Mouse (Mus musculus) heart, adult 11 months (tissue): Measurements from ENCODE around the gene Eif5a.

Experiments
- DNase-seq: peaks from one replicate; pipeline ENCODE4 v3.0.0; 2022

Eif5a gene

DNA sequence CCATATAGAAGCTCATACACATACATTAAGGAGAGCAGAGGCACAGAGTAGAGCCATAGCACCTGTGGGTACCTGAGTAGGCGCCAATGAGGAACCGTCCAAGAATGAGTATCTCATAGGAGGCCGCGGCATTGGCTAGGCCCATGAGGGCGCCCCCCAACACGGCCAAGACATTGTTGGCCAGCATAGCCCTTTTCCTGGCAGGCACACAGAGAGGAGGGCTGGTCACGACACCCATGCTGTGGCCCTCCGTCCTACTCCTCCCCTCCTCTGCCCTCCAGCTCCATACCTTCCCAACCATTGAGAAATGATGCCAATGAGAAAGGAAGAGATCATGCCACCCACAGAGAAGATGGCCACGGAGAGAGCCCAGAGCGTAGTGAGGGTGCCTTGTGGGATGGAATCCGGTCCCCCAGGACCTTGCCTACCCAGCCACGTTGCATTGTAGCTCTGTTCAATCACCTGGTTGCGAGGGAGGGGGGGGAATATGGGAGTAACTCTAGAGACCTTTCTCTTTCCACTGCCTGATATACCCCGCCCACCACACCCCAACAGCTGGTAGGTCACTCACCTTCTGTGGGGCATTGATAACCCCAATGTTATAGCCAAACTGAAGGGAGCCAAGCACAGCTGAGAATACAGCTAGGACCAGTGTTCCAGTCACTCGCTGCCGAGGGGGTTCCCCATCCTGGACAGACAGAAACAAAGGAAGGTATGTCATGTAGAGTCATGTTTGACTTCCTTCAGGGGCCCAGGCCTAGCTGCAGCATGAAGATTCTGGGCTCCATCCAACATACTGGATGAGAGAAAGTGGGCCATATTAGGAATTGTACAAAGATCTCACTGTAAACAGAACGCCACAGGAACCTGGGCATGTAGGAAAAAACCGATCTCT, 24.5 kb upstream of the Eif5a start:
- DNase-seq = peak; percentile 93

DNA sequence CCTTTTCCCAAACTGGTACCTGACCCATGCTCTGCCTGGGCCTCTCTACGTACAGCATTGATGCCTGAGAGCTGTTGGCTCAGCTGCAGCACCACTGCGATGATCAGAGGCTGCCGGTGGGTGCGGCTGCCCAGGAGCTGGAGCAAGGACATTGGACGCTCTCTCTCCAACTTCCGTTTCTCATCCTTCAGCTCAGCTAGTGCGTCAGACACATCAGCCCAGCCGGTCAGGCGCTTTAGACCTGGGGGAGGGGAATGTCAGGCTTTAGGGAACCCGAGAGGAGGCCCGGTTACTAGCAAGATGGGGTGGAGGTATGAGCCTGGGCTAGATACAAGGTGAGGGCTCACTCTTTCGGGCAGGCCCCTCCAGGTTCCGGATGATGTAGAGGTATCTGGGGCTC, 23.5 kb upstream of the Eif5a start:
- no peak for DNase-seq

DNA sequence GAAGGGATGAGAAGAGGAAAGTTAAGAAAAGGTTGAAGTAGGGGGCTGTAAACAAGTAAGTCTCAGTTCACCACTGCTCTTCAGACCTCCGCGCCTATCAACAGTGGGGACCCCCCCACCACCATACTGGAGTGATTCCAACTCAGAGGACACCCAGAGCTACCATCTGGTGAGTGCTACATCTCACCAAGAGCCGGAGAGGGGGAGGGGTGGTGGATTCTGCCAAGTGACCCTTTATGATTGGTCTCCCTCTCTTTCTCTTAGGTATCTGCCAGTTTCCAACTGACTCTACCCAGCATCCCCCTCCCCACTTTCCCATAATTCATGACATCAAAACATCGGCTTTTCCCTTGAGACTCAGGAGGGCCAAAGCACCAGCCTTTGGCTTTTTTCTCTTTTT, 19.2 kb upstream of the Eif5a start:
- DNase-seq = peak; percentile 90

DNA sequence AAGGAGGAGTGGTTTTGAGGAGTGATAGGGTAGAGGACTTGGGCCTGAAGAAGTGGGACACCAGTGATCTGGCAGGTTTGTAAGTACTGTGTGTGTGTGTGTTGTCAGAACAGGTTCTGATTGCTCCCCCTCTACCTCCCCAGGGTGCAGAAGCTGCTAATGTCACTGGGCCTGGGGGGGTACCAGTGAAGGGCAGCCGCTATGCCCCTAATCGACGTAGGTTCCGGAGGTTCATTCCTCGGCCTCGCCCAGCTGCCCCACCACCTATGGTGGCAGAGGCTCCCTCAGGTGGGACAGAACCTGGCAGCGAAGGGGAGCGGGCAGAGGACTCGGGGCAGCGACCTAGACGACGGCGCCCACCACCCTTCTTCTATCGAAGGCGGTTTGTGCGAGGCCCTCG, 18.0 kb upstream of the Eif5a start:
- peak; percentile 91 for DNase-seq

DNA sequence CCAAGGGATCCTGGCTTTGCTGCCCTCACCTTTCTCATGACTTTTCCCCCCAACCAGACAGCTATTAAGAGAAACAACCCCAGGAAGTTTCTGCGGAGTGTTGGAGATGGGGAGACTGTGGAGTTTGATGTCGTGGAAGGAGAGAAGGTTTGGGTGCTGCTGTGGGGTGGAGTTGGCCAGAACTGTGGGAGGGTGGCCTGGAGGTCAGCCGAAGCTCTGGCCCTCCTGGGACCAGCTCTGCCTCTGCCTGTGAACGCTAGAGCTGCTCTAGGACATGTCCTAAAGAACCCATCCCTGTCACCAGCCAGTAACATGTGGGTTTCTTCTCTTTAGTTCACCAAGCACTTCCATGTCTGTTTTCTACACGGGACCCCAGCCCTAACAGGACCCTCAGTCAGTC, 17.4 kb upstream of the Eif5a start:
- DNase-seq = peak; percentile 94

DNA sequence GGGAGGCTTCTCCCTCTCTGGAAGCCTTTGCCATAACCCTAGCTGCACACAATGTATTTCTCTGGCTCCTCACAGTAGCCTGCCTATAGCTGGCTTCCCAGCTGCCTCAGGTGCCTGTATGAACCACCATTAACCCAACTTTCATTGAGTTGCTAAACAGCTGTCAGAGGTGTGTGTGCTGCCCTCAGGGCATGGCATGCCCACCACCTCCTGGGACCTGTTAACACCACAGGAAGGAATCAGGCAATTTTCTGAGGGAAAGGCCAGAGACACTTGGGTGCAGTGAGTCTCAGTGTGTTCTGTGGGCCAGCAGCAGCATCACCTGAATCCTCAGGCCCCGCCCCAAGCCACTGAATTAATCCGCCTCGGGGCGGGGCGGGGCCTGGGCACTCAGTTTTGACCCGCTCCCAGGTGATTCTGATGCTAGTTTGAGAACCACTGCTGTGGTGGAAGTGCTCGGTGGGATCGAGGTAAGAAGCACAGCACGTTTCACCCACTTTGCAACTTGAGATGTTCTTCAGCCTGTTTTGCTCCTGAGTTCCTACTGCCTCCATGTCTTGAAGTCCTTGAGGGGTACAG, 16.7 kb upstream of the Eif5a start:
- peak; percentile 92 for DNase-seq

DNA sequence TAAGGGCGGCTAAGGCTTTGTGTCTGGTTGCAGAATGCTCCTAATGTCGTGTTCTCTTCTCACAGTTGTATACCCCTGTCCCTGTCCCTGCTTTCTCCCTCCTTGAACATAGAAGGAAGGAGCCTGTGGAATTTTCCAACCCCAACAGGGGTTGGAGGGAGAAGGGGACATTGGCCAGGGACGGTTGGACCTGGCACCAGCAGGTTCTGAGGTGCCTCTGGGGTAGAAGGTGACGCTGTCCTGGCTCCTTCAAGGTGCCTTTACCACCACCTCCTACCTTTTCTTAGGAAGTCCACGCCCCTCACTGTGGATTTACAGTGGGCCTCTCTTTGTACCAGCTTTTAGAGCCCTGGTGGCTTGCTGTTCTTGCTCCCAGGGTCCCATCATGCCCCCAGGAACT, 16.1 kb upstream of the Eif5a start:
- no peak for DNase-seq

DNA sequence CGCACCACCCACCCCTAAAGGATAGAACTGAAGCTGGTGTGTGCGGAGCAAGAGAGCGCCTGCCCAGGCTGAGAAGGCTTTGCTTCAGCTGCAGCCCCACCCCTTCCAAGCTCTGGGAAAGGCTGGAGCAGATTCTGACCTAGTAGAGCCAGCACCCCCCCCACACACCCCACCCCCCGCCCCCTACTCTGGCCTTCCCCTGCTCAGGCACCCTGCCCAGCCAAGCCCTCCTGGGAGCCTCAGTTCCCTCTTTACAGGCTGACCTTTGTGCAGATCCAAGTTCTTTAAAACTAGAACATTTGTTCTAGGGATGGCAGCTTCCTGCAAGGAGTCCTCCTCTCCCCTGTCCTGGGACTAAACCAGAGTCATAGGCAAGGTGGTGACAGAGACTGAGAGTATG, 15.6 kb upstream of the Eif5a start:
- DNase-seq = peak; percentile 97

DNA sequence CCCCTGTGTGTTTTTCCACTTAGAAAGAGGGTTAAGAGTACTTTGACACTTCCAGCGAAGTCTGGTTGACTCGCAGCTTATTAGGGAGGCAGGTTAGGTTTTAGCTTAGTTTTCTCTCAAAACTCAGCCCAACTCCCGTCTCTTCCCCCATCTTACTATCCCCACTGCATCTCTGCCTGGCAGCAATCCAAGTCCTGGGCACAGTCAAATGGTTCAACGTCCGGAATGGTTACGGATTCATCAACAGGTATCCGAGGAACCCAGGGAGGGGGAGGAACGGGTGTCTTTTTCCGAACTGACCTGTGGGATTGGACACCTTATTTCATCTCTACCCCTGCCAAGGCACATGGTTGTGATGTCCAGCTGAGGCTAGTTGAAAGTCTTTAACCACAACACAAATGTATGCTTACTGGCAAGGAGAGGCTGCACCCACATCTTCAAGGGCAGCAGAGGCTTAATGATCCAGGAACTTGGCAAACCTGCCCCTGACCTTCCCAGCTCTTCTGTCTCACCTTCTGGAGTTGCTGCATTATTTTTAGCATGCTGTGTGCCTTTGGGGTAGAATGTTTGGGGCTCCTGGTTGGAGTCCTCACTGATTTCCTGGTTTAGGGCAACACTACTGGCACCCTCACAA, 15.1 kb upstream of the Eif5a start:
- peak; percentile 93 for DNase-seq

DNA sequence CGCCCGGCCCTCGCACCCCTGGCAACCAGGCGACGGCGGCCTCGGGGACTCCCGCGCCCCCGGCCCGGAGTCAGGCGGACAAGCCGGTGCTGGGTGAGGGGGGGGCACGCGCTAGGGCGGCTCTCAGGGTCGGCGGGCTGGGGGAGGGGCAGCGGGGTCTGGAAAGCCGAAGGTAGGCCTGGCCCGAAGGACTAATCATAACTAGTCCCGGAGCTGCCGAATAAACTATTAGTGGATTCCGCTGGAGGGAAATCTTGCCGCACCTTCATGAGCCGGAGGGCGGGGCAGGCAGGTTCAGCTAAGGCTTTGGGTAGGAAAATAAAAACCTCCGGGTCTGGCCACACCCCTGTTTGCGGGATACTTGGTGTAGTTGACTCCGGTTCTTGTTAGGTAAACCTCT, 14.4 kb upstream of the Eif5a start:
- no peak for DNase-seq

DNA sequence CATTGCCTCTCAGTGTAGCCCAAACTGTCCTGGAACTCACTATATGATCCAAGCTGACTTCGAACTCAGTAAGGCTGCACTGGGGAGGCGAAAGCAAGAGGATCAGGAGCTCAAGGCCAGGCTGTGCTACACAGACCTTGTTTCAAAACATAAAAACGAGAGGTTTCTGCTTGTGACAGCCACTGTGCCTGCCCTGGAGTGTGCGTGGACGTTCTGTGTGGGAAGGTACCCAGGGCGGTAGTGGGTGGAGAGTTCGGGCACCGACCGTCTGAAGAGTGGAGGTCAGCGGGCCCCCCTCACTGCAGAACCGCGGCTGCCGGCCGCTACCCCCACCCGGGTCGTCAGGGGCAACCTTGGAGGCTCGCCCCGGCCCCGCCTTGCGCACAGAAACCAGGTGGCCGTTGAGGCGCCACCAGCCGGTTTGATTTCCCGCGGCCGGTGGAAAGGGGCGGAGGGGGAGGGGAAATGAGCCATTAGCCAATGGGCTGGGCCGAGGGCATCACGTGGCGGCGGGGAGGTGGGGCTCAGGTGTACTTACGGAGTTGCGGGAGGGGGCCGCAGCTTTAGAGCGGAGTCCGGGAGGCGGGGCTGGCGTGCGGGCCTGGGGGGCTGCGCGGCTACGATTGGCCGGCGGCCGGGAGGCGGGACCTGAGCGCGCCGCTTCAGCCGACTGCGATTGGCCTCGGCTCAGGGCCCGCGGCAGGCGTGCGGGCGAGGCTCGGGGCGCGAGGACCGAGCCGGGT, 13.6 kb upstream of the Eif5a start, which contains the start of gene Ybx2:
TSS of gene Ybx2 (plus strand) at position 660 of the 743 bp plus-strand sequence.
- peak; percentile 99 for DNase-seq

DNA sequence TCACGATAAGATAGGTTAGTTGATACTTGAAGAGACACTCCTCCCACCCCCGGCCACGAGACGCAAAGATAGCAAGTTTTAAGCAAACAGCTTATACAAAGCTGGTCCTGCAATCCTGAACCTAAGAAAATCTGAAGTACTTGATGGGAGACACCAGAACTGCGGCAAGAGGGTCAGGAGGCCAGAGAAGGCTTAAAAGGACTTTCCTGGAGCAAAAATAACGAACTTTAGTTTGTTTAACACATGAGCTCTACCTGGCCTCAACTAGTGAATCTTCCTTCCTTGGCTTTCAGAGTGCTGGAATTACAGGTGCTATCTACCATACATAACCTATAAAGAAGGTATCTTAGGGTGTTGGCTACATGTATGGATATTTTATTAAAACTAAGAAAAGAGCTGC, 12.9 kb upstream of the Eif5a start:
- no peak for DNase-seq

DNA sequence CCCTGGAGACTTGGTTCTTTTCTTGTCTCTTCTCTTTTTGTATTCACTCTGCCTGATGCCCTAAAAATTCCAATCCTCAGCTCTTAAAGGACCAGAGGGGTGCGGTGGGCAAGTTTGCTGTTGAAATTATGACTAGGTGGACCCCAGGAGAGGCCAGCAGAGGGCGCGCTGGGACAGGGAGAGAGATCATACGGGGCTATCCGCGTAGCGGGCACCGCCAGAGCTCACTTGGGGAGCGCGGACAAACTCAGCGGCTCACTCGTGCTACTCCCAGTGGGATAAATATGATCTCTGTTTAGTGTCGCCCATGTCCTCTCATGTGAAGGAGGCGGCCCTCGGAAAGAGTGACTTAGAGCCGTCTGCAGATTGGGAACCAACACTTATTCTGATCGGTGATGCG, 12.4 kb upstream of the Eif5a start:
- peak; percentile 98 for DNase-seq

DNA sequence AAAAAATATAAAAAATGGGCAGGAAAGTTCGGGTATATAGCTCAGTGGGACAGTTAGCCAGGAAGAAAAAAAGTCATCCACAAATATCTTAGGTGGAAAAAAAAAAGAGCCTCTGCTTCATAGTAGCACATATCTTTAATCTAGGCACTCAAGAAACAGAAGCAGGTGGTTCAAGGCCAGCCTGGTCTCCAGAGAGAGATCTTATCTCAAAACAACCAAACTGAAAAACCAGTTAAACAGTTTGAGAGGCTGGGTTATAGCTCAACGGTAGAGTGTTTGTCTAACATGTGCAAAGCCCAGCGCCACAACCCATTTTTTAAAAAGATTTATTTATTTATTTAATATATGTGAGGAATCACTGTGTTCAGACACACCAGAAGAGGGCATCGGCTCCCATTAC, 11.3 kb upstream of the Eif5a start:
- no peak for DNase-seq

DNA sequence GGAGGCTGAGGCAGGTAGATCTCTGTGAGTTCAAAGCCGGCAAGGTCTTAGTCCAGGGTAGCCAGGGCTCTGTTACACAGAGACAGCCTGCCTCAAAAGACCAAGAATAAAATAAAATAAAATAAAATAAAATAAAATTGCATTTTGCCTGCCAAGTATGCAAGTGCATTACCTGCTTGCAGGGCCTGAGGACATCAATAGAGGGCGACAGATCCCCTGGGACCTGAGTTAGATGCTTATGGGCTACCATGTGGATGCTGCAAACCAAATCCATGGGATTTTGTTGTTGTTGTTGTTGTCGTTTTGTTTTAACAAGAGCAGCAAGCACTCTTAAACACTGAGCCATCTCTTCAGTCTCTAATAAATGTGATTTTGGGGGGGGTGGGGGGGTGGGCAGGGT, 10.5 kb upstream of the Eif5a start:
- DNase-seq = no peak

DNA sequence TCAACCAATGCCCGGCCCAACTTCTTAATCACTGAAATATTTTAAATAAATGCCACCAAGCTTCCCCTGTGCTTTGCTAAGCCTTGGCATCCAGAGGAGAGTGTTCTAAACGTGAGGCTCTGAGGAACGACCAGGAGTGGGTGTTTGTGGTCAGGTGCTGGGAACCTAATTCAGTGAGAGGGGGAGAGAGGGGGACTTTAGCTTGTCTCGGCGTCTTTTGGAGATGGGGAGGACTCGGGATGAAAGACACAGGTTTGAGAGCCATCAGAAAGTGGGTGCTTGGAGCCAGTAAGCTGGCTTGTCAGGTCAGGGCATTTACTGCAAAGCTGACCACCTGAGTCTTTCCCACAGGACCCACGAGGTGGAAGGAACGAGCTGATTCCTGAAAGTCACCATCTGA, 10.0 kb upstream of the Eif5a start:
- DNase-seq = peak; percentile 87

DNA sequence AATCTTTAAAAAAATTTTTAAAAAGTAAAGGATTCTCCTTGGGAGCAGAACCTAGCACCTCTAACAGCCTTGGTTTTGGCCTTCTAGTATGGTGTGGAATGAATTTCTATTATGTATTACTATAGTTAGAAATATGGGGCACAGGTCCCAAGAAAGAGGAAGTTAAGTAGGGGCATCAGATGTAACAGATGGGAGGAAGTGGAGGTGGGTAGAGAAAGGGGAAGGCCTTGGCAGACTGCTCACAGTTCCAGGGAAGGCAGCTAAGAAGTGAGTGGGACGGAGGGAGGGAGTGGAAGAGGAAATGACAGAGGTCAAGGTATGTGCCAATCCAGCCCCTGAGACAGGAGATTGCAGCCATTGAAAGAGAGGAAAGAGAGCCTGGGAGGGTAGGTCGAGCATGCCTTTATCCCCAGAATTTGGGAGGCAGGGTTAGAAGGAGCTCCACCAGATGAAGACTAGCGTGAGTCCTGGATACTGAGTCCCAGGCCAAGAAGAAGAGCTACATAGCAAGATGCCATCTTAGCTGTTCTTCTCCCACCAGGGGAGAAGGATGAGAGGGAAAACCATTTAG, 9.3 kb upstream of the Eif5a start:
- peak; percentile 87 for DNase-seq

DNA sequence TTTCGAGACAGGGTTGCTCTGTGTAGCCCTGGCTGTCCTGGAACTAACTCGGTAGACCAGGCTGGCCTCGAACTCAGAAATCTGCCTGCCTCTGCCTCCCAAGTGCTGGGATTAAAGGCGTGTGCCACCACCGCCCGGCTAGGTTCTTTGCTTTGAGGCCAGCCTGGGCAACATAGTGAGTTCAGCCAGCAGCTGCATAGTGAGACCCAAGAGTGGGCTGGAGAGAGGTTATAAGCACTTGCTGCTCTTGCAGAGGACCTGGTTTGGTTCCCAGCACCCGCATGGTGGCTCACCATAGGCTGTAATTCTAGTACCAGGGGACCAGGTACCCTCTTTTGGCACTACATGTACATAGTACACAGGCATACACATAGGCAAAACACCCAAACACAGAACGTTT, 8.4 kb upstream of the Eif5a start:
- peak; percentile 84 for DNase-seq

DNA sequence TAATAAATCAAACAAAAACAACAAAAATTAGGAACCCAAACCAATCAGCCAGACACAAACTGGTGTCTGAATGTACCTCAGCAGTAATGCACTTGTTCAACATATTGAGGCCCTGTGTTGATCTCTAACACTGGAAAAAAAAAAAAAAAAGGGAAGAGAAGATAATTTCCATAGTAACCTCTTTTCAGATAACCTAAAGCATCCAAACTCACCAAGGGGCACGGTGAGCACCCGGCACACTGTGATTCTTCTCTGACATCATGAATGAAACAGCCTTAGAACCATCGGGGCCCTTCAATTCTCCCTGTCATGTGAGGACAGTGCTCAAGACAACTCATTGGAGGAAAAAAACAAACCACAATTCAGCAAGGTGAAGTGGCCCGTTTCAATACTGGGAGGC, 8.0 kb upstream of the Eif5a start:
- no peak for DNase-seq

DNA sequence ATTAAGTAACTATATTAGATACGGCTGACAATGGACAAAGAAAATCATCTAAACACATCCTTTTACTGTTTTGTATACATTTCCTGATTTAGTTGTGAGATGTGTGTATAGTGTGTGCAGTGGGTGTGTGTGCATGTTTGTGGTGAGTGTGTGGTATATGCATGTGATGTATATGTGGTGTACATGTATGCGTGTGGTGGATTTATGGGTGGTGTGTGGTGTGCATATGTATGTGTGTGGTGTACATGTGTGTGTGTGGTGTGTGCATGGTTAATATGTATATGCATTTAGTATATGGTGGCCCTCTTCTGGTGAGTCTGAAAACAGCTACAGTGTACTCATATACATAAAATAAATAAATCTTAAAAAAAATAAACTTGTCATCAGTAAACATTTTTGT, 5.7 kb upstream of the Eif5a start:
- no peak for DNase-seq

DNA sequence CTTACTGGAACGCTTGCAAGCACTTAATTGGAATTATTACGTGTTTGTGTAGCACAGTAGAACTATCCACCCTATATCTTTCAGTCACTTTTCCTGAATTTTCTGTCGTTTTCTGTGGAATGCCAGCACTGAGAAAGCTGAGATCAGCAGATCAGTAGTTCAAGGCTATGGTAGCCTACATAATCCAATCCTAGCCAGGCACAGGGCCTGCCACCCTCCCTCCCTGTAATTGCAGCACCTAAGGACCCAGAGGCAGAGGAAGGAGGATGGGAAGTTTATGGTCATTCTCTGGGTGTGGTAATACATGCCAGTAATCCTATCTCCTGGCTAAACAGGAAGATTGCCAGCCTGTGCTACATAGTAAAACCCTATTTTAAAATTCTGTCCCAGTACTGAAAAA, 1.0 kb upstream of the Eif5a start:
- no peak for DNase-seq

DNA sequence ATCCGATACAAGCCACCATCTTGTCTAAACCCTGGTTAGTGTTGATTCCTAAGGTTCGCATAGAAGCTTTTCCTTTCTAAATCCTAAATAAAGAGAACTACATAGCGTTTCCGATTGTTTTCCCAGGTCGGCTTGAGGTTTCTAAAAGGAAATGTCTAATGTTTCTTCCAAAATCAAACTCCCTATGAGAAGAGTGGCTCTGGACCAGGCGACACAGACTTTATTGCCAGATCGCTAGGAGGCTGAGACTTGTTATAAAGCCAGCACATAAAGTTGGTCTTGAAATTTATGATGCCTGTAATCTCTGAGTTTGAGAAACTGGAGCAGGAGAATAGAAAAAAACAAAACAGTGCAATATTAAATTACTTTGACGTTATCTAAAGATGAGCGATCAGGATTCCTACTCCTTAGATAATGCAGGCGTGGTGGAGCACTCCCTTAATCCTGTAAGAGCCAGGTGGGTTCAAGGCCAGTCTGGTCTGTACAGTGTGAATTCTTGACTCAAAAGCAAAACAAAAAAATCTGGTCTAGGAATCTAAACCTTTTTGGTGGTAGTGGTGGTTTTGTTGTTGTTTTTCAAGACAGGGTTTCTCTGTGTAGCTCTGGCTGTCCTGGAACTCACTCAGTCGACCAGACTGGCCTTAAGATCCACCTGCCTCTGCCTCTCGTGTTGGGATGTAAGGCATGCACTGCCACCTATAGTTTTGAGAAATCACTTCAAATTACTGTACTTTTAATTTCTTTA, 426 bp upstream of the Eif5a start:
- DNase-seq = no peak
